ENCODE assay signal across 9 mouse cellular contexts in the genomic region with DNA sequence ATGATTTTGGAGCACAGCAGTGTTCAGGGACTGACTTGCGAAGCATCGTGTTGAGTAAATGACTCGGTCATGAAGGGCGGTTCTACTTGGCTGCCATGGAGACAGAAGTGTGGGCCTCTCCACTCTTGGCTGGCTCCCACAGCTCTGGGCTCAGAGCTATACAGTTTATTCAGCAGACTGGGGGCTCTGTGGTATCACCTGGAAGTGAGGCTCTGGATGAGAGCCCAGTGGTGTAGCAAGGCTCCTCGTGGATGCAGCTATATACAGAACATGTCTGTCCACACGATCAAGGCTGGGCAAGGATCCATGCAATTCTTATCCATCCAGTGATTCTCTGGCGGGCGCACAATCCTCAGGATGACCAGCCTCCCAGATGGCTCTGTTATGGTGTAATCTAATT.
A peak's percentile ranks its signal among the peaks of the same experiment; 100 is the strongest.
DNase-seq lines count a peak whose midpoint lies in the region; ATAC-seq and TF ChIP-seq lines count a peak whose summit lies in the region.
"Had no signal": no experiment of that assay in that cellular context is flagged by ENCODE, and none has a peak within 500 bp of the region (broad histone marks: within the 10 kb centered on the region; RNA-seq: fewer than 3 reads in every experiment).

No protein-coding gene starts in this region.

- no peak for TF ChIP-seq CTCF in gastrocnemius, adult 2 months (IDR thresholded peaks at IDR 0.05)
- TF ChIP-seq CTCF in left cerebral cortex, adult 2 months (IDR thresholded peaks at IDR 0.05), result no peak

- peak overlapping the region; percentile 51; the same call in 1 of the 2 replicates for H3K27ac ChIP-seq in gastrocnemius, adult 2 months
- H3K27ac ChIP-seq in left cerebral cortex, adult 2 months, result no peak overlapping the region

- intact Hi-C loops in gastrocnemius, adult 2 months (cut with DNase I), result no loop called here
- intact Hi-C loops in left cerebral cortex, adult 2 months (cut with DNase I), result loop anchor here (2.0 kb wide), 1 partner anchor 45 kb away; no protein-coding TSS in a partner anchor

- ATAC-seq in megakaryocyte-erythroid progenitor cell, adult 5-6 weeks (replicated peaks; ENCODE audit: low FRiP score, low TSS enrichment, poor library complexity, severe bottlenecking), result no peak
- no peak for ATAC-seq in CD4-positive, CD25-positive, alpha-beta regulatory T cell, adult 4 months
- ATAC-seq: Patski had no signal

- peak; percentile 19 for DNase-seq in layer of hippocampus, adult 9-11 months
- no peak for DNase-seq in layer of hippocampus, postnatal 25 days (ENCODE audit: extremely low spot score in 1 of 2, low spot score in 1 of 2)
- DNase-seq in gastrocnemius, adult 2 months, result peak; percentile 55
- DNase-seq in left cerebral cortex, adult 2 months (ENCODE audit: extremely low spot score in 1 of 2, low spot score in 2 of 2), result peak; percentile 11 to 55
- DNase-seq in right cerebral cortex, postnatal 14 days, result peak; percentile 51
- DNase-seq in yolk sac, embryonic 10.5 days (ENCODE audit: low spot score), result no peak

- no peak overlapping the region for H3K4me3 ChIP-seq in gastrocnemius, adult 2 months
- no peak overlapping the region for H3K4me3 ChIP-seq in left cerebral cortex, adult 2 months

Comparison
In these comparisons a context has a peak if more than half of its experiments do, and no peak if none do; other contexts are left out.
1. DNase-seq: peak in layer of hippocampus, adult 9-11 months (single experiment), gastrocnemius, adult 2 months (single experiment), left cerebral cortex, adult 2 months (2 of 2) and right cerebral cortex, postnatal 14 days (single experiment); none in layer of hippocampus, postnatal 25 days (0 of 2) and yolk sac, embryonic 10.5 days (single experiment).